Comparison of ENCODE assay signal across 10 mouse cellular contexts in genomic region chr19:53080921-53081320, GRCm38 (mm10). TPM values are rescaled to one million over a fixed set of nuclear protein-coding genes. Genes with fewer than 3 reads are reported as not detected.
DNase-seq lines count a peak whose midpoint lies in the region; ATAC-seq and TF ChIP-seq lines count a peak whose summit lies in the region.
"Had no signal": no experiment of that assay in that cellular context is flagged by ENCODE, and none has a peak within 500 bp of the region (broad histone marks: within the 10 kb centered on the region; RNA-seq: fewer than 3 reads in every experiment).

No protein-coding gene starts in this region.

- in situ Hi-C loops in Patski (cut with MboI; ENCODE audit: low pct_unique_long_range_greater_than_20kb), result no loop called here

- ATAC-seq in Patski, result peak; percentile 29

- peak; percentile 69 to 70 for DNase-seq in cerebellum, adult 18-20 months
- DNase-seq in cerebellum, postnatal 10 days, result no peak
- no peak for DNase-seq in Patski (ENCODE audit: low read depth, low spot score)
- DNase-seq in forelimb bud, embryonic 11.5 days (ENCODE audit: low read depth, low spot score), result peak; percentile 93
- DNase-seq in kidney, postnatal 36 days, result peak; percentile 52 to 67
- DNase-seq in ovary, postnatal 36 days (ENCODE audit: low spot score), result no peak
- no peak for DNase-seq in thymus, postnatal 36 days
- no peak for DNase-seq in layer of hippocampus, postnatal 36 days
- DNase-seq: lung, postnatal 10 days had no signal

- no peak for TF ChIP-seq CTCF in Patski (IDR thresholded peaks at IDR 0.05)

- CTCF ChIA-PET in Patski (lab: Charles Lee), result interaction anchor here (1.3 to 1.6 kb wide), 2 partner anchors 10 to 14 kb away, joined by 3 read pairs; no protein-coding TSS in a partner anchor

- H3K27me3 ChIP-seq in Patski, result no peaks in the 10 kb centered on the region
- H3K27me3 ChIP-seq: heart, embryonic 15.5 days had no signal

- POLR2A ChIA-PET in Patski (lab: Charles Lee), result no interaction called here

RNA-seq across cellular contexts. Expression of gene Xpnpep1, which starts 40.9 kb away (rescaled TPM):
- polyA plus RNA-seq in Patski (2021), result 193 TPM
- total RNA-seq in layer of hippocampus, postnatal 36 days (2021), result 10 to 100 TPM; 87.6 to 88.9 TPM

RNA-seq across cellular contexts. Expression of gene Add3, which starts 59.3 kb away (rescaled TPM):
- 38.4 TPM for polyA plus RNA-seq in Patski (2021)
- total RNA-seq in layer of hippocampus, postnatal 36 days (2021), result 100 to 1,000 TPM; 124 TPM

Comparison
In these comparisons a context has a peak if more than half of its experiments do, and no peak if none do; other contexts are left out.
1. DNase-seq: peak in cerebellum, adult 18-20 months (2 of 2), forelimb bud, embryonic 11.5 days (single experiment) and kidney, postnatal 36 days (2 of 2); none in cerebellum, postnatal 10 days (0 of 2), Patski (single experiment), ovary, postnatal 36 days (single experiment), thymus, postnatal 36 days (0 of 2) and layer of hippocampus, postnatal 36 days (0 of 2).